Mouse (Mus musculus) testis, adult 2 months (tissue): ENCODE results near the gene Prrt4. TPM values are rescaled to one million over a fixed set of nuclear protein-coding genes. Genes with fewer than 3 reads are reported as not detected.
A peak's percentile ranks its signal among the peaks of the same experiment; 100 is the strongest.

ENCODE experiments used
- H3K27ac ChIP-seq: fragments of 200-500 bp; 2 replicates; pipeline ENCODE4 v1.5.1; 2012; ENCODE audit warnings: low read depth, low read length; ENCODE audit not compliant: control insufficient read depth, insufficient read depth
- H3K27me3 ChIP-seq: fragments of 200-500 bp; 2 replicates; pipeline ENCODE4 v1.6.1; 2012; ENCODE audit warnings: mild to moderate bottlenecking, low read length, moderate library complexity; ENCODE audit not compliant: control insufficient read depth, insufficient read depth
- H3K36me3 ChIP-seq: fragments of 200-500 bp; 2 replicates; pipeline ENCODE4 v1.6.1; 2012; ENCODE audit warnings: mild to moderate bottlenecking, low read length; ENCODE audit not compliant: control insufficient read depth, insufficient read depth
- H3K4me1 ChIP-seq: fragments of 200-500 bp; 2 replicates; pipeline ENCODE4 v1.6.1; 2012; ENCODE audit warnings: low read length; ENCODE audit not compliant: control insufficient read depth, insufficient read depth
- H3K4me3 ChIP-seq: fragments of 200-500 bp; 2 replicates; pipeline ENCODE4 v1.5.1; 2012; ENCODE audit warnings: low read depth, mild to moderate bottlenecking, low read length, moderate library complexity, mixed read lengths; ENCODE audit not compliant: control insufficient read depth
- CTCF ChIP-seq: fragments of 200-500 bp; IDR thresholded peaks from 2 replicates; pipeline ENCODE4 v1.5.1; 2012; ENCODE audit warnings: low read depth, mild to moderate bottlenecking, inconsistent platforms, low read length, moderate library complexity; ENCODE audit not compliant: control insufficient read depth, insufficient read depth, insufficient replicate concordance
- POLR2A ChIP-seq: fragments of 200-500 bp; IDR thresholded peaks from 2 replicates; pipeline ENCODE4 v1.6.1; 2012; ENCODE audit warnings: low read depth, mild to moderate bottlenecking, inconsistent platforms, low read length, moderate library complexity; ENCODE audit not compliant: control insufficient read depth
- polyA plus RNA-seq: library from polyadenylated mRNA; depleted of rRNA; stranded (reverse); fragments of >200 nt; gene quantifications from 2 replicates; pipeline ENCODE4 v1.2.3, GENCODE M21; 2012

The Prrt4 gene
- polyA plus RNA-seq, 1 experiment = 0.57 TPM

DNA sequence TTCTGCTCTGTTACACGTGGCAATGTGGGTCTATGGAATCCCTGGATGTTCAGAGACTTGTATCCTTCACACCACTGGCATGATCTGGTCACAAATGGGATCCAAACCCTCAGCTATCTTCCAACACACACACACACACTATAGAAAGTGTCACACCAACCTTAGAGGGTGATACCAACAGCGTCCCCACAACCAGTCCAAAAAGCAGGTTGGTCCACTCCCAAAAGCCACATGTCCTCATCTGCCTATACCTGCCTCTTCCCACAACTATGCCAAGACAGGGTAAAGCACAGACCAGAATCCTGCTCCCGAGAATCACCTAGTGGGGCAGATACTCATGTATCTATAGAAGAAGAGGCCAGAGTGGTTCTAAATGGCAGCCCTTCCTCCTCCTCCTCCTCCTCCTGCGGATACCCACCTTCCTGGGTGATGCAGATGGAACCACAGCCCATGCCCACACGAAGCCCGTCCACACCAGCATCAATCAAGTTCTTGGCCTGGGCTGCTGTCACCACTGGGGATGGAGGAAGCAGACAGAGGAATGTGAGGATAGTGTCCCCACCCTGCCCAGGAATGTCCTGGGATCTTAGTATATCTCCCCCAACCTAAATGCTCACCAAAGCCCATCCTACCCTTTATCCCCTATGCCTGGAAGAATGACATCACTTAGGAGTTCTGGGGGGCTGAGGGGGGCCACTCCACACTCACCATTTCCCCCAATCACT, 24.6 kb upstream of the Prrt4 start:
- Histone ChIP-seq H3K4me3 (no peak overlapping the region), H3K27me3 (no peaks in the 10 kb centered on the region), H3K36me3 (no peaks in the 10 kb centered on the region), H3K27ac (no peak overlapping the region), H3K4me1 (peaks cover 6% of the 10 kb centered on the region; the same call in 1 of the 2 replicates)
- no peak for TF ChIP-seq CTCF
- TF ChIP-seq POLR2A = no peak

DNA sequence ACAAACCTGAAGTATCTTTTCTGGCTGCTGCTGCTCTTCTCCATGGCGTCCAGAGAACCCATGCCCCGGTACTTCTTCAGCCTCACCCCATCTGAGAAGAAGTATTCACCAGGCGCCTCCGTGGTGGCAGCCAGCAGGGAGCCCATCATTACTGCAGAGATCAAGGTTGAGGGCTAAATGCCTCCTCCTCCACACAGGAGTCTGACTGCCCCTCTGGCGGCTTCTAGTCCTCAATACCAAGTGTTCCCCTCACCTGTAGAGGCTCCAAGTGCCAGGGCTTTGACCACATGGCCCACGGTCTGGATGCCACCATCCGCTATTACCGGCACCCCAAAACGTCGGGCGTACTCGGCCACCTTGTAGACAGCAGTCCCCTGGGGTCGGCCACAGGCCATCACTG, 23.7 kb upstream of the Prrt4 start:
- no peaks in the 10 kb centered on the region for H3K36me3 ChIP-seq

DNA sequence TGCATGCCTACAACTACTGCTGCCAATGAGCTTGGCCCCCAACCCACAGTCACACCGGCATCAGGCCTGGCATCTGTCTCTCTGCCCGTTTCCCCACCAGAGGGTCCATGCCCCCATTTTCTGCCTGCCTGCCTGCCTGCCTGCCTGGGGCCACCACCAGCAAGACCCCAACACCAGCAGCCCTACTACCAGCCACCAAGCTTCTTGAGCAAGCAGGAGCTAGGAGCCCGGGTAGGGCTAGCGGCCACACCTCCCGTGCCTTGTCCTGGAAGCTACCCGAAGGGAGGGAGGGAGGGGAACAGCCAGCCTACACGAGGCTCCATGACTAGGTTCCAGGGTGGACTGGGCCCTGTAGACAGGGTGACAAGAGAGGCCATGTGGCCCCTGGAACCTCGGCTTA, 22.6 kb upstream of the Prrt4 start:
- H3K4me3 ChIP-seq = no peak overlapping the region
- H3K36me3 ChIP-seq = no peaks in the 10 kb centered on the region
- TF ChIP-seq CTCF = no peak
- TF ChIP-seq POLR2A = no peak

More for the DNA sequence above, 23.7 kb upstream of the Prrt4 start:
- Histone ChIP-seq H3K27ac (no peak overlapping the region), H3K27me3 (no peaks in the 10 kb centered on the region), H3K4me1 (peaks cover 15% of the 10 kb centered on the region), H3K4me3 (no peak overlapping the region)
- TF ChIP-seq CTCF (no peak), POLR2A (no peak)

DNA sequence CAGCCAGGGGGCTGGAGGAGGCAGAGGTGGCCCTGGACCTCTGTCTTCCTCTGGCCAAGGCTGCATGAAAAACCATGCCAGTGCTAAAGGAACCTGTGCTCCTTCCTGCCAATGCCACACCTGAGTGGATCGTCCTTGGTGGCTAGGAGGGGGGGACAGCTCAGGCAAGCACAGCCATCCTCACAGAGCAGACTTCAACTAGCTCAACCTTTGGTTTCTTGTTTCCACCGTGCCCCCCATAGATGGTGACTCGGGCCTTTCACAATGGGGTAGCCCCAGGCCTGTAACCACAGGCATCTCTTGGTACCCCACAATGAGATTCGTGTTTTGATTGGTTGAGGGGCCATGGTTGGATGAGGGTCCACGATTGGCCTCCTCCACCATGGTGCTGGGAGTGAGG, 22.0 kb upstream of the Prrt4 start:
- Histone ChIP-seq H3K4me1 (peaks cover 15% of the 10 kb centered on the region), H3K36me3 (no peaks in the 10 kb centered on the region), H3K27ac (no peak overlapping the region), H3K27me3 (no peaks in the 10 kb centered on the region), H3K4me3 (no peak overlapping the region)
- TF ChIP-seq POLR2A = no peak
- TF ChIP-seq CTCF = no peak

More for the DNA sequence above, 22.6 kb upstream of the Prrt4 start:
- H3K4me1 ChIP-seq = peaks cover 15% of the 10 kb centered on the region
- H3K27me3 ChIP-seq = no peaks in the 10 kb centered on the region
- H3K27ac ChIP-seq = no peak overlapping the region

DNA sequence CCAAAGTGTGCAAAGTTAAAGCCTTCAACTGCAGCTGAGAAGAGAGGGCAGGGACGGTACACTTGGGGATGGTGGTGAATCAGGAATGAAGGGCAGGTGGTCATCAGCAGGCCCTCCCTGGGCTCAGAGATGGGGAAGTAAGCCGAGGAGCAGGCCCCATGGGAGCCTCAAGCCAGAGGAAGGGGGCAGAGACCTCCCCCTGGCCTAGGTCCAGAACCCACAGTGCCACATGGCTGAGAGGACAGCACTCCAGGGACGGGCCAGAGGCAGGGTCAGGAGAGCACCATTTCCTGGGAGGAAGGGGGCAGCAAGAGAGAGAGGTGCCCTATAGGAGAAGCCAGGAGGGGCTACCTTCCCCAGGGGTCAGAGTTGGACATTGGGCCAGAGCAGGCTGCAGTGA, 21.1 kb upstream of the Prrt4 start:
- no peaks in the 10 kb centered on the region for H3K27me3 ChIP-seq
- H3K36me3 ChIP-seq = no peaks in the 10 kb centered on the region
- TF ChIP-seq CTCF = no peak
- no peak for TF ChIP-seq POLR2A

DNA sequence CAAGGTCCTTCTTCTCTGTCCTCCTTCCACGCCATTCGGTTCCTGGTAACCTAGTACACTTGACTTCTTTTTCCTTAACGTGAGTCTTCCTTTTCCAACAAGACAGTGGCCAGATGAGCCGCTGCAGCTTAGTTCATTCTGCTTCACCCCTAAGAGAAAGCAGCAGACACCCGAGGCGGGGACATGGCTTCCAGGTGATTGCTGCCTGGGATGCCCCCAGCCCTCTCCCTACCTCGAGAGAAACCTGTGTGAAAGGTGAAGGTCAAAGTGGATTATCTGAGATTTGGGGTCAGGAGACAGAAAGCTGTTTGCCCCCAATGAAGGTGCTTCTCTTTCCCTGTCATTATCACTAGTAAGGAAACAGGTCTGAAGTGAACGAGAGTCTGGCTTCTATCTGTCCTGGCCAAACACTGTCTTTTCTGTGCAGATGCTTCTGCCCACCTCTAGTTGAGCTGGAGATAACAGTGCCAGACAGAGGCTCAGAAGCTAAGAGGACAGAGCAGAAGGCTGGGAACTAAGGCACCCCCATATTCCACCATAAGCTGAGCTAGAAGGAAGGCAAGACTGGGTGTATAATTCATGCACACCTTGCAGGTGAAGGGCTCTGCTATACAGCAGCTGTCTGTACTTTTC, 20.0 kb upstream of the Prrt4 start:
- H3K27me3 ChIP-seq = no peaks in the 10 kb centered on the region
- no peak for TF ChIP-seq POLR2A
- TF ChIP-seq CTCF = no peak
- H3K27ac ChIP-seq = no peak overlapping the region

More for the DNA sequence above, 21.1 kb upstream of the Prrt4 start:
- Histone ChIP-seq H3K27ac (no peak overlapping the region), H3K4me3 (no peak overlapping the region), H3K4me1 (peaks cover 15% of the 10 kb centered on the region)

DNA sequence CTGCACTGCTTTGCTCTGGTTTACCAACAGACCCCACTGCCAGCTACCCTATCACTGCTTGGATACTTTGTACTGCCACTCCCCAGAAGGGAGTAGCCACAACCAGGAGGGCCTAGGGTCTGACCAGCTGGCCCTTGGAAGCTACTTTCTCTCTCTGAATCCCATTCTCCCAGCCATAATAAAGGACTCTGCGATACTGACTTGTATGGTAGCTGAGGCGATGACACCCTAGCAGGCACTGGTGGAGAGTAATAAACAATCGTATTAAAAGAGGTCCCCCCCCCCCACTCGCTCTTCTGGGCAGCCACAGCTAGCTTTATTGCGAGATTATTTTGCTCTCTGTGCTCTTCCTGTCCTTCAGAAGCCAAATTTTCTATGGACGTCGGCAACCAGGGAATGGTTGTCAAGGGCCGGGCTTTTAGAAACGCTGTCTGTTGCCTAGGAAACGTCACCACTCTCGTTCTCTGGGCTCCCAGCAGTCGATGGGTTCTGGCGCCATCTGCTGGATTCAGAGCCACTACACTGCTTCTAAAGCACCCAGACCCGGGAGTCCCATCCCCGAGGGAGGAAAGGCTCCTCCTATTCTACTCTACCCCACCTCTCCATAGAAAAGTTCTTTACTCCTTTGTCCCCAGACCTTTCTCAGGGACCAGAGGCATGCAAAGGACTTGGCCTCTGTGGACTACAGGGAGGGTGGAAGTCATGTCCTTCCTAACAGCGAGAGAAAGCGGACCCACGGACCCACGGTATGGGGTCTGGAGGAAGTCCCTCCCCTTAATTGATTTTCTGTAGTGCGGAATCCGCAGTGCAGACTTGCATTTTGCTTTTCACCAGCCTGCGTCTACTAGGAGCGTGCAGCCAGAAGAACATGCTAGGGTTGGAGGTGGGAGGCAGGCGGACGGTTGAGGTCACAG, 19.2 kb upstream of the Prrt4 start:
- Histone ChIP-seq H3K4me3 (peak overlapping the region; percentile 77), H3K27me3 (no peaks in the 10 kb centered on the region), H3K27ac (no peak overlapping the region), H3K36me3 (no peaks in the 10 kb centered on the region), H3K4me1 (peaks cover 15% of the 10 kb centered on the region)
- no peak for TF ChIP-seq POLR2A
- peak; percentile 87 for TF ChIP-seq CTCF

More for the DNA sequence above, 20.0 kb upstream of the Prrt4 start:
- H3K4me3 ChIP-seq = peak overlapping the region; percentile 77
- H3K36me3 ChIP-seq = no peaks in the 10 kb centered on the region
- H3K4me1 ChIP-seq = peaks cover 15% of the 10 kb centered on the region
